Mouse (Mus musculus) NIH3T3 (cell line): Measurements from ENCODE around the gene Jph2.
"Not testable (repeated sequence)": the region's sequence is repeated elsewhere in the genome, so short reads cannot be mapped to it uniquely, and the experiment has no call there.

Source experiments
- DNase-seq: peaks from one replicate; pipeline ENCODE4 v3.0.0-alpha.2; 2012; ENCODE audit warnings: low read depth

Jph2 gene

DNA sequence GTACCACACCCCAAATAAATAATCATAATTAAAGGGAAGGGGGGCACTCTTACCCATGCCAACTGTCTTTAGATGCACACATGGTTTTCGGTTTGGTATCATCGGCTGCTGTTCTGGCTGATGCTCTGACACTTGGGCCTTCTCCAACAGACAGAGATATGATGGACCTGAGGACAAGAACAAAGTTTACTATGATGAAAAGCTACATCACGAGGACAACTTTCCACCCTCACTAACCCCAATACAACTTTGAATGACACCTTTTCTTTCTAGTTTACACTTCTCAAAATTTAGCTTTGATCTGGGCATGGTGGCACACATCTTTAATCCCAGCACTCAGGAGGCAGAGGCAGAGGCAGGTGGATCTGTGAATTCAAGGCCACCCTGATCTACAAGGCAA is 13.6 kb upstream of the Jph2 start:
- not testable (repeated sequence) for DNase-seq

DNA sequence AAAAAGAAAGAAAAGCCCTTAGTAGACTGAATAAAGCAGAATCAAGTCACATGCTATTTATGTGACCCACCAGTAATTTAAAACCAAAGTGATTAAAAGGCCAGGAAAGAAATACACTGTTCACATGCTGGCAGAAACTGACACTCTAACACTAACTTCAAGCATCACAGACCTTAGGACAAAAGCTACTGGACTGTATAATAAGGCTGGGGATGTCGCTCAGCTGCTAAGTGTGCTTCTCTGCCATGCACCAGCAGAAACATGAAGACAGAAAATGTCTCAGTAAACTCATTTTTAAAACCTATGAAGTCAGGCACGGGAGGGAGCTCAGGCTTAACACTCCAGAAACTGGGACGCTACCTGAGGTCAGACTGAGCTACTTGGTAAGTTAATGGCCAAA is 12.4 kb upstream of the Jph2 start:
- DNase-seq = no peak

DNA sequence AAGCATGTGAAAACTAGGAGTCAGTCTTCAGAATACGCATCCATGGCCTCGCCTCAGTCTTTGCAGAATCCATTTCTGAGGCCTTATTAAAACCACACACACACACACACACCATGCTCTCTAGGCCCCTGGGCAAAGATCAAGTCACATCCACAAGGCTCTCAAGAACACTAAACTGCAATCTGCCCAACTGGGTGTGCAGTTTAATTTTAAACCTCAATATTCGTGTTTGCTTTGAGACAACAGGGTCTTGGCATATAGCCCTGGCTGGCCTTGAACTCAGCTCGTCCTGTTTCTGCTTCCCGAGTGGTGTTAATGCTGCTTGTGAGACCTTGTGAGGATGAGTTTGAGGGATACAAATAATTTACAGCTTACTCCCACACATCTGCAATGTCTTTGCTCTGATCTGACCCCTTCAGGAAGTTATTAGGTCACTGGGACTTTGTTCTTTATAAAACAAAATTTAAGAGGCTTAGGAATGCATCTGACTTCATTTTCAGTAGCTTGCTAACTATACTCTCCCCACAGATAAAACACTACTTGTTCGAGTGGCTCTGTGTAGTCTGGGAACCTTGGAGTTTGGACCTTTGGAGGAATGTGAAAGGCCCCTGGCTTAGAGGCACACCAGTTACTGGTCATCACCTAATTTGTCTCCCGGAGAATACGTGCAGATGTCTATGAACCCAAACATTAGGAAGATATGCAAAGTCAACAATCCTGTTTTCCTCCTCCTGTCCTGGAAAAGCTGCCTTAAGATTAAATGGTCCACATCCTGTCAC is 6.4 kb upstream of the Jph2 start:
- DNase-seq = no peak

DNA sequence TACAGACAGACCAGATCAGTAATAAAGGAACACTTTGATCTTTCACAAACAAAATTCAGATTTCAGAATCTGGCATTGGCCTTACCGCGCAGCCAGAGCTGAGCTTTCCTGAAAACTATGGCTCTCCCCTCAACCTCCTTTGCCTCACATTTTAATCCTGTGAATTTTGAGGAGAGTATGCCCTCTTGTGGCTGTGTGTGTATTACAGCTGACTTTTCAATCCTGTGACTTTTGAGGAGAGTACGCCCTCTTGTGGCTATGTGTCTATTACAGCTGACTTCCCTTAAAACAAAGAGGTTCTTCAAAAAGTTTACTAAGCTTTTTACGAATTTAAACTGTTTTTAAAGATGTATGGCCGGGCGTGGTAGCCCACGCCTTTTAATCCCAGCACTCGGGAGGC is 3.4 kb upstream of the Jph2 start:
- peak; percentile 94 for DNase-seq

DNA sequence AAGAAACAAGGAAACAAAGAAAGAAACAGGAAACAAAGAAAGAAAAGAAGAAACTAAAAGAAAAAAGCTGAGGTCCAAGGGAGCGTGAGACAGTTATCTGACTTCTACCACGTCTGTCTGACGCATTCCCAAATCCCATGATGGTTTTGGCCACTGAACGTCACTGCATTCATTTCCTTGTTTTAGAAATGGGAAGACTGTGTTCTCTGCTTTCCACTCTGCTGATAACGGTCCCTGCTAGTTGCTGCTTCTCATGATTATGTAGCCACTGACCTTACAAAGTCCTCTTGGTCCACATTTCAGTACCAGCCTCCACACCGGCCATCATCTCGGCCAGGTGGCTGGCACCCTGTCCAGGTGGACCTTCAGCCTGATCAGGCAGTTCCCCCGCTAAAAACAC is 1.4 kb upstream of the Jph2 start:
- DNase-seq = no peak

DNA sequence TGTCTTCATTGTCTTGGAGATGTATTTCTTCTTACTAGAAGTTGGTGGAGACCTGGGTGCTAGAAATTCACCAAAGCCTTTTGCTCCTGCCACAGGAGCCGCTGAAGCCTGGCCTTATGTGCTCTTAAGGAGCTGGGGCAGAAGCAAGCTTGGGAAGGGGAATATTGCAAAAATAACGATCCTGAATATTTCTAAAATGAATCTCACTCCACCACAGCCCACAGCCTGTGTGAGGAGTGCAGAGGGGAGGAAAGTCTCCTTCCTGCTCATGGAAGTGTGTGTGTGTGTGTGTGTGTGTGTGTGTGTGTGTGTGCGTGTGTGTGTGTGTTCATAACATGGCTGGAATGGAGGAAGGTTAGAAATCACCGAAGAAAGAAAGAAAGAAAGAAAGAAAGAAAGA is 977 bp upstream of the Jph2 start:
- DNase-seq = peak; percentile 52

DNA sequence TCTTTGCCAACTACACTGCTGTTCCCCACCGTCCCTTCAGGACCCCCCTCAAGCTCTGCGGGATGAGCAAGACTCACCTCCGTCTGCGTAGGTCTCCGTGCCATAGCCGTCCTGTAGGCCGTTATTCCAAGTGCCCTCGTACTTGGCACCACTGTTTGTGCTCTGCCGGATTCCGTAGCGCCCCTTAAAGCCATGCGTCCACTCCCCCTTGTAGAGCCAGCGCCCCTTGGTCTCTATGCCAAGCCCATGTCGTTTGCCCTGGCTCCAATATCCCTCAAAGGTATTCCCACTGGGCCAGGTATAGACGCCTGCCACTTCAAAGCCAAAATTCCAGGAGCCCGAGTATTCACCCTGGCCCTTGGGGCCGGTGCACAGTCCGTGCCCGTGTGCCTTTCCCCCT is 722 bp downstream of the Jph2 start:
- no peak for DNase-seq

DNA sequence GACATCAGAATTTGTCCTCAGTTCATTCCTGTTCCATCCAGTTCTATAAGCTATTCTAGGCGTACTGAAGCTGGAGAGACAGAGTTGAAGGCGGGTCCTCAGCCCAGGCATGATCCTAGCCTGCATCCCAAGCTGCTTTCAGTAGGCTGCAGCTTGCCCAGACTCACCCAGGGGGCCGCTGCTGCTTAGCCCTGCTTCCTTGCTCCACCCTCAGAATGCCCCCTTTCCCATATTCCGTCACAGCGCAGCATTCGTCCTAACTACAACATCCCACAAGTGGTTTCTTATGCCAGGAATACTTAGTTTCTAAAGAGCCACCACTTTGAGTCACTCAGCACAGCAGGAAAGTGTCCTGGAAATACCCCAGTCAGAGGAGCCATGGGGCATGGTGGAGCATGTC is 2.8 kb downstream of the Jph2 start:
- DNase-seq = no peak

DNA sequence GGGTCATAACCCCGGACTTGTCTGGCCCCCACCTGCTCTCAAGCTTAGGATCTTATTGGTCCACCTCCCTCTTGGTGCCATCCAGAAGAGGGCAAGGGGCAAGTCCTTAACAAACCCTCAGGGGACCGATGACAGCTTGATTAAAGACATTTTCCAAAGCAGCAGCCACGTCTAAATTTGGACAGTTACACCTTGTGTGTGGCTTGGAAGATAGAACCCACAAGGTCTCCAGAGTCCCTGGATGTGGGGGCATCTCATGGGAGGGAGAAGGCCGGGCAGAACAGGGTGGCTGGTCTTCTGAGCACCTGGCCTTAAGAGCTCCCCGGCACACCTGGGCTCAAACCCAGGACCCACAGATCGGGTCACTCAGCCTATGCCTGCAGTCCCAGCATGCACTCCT is 3.8 kb downstream of the Jph2 start:
- no peak for DNase-seq

DNA sequence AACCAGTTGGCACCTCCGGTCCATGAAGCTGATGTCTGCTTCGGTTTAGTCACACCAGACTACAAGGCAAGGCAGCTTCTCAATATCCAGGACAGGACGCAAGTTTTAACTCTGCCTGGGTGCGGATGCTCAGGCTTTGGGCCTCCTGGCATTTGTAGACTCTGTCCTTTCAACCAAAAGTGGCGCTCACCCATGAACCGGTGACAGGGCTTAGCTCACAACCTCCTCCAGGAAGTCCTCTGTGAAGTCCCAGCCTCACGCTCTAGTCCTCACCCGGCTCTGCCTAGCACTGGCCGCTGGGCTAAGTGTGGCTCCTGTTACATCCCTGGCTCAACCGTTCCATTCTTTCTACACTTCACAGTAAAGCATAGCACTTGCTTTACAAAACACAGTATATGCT is 4.6 kb downstream of the Jph2 start:
- DNase-seq = no peak

DNA sequence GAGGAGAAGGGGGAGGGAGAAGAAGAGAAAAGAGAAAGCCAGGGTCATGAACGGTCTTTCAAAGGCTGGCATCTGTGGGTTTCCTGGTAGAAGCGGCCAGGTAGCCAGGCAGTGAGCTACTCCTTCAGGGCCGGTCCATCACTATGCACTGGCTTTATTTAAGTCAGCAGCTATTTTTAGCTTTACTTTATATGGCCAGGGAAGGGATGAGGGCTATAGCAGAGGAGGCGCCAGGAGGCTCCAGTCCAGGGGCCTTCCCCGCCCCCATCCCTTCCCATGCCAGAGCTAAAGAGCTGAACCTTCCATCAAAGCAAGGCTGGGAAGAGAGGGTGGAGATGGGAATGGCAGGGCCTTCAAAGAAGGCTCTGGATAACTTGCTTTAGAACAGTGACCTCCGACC is 5.4 kb downstream of the Jph2 start:
- peak; percentile 66 for DNase-seq

DNA sequence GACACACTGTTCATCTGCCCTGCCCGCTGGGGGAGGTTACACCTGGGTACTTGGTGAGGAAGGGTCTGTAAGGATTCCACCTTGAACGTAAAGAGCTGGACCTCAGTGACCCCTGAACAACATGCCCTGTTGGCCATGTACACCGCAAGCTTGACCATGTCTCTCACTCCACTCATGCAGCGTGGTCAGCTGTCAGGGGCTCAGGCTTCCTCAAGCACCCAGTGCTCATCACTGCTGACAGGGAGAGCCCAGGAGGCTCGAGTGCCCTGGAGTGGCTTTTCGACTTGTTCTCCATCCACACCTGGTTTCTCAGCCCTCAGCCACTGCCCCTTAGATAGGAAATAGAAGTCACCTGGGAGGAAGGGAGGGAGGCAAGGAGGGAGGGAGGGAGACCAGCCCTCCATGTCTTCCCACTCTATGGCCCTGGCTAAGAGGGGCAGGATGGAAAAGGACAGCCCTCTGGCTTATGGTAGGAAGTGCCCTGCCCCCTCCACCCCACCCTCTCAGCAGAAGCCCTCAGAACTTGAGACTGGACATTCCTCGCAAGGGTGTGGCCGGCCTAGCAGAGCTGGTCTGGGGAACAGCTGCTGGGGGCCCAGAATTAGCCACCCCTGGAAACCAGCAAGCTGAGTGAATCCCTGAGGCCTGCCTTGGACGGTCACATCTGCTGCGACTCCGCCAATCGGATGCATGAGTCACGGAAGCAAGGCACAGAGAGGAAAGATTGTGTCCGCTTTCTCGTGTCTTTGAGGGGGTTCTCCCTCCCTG is 11.2 kb downstream of the Jph2 start:
- DNase-seq = peak; percentile 51

DNA sequence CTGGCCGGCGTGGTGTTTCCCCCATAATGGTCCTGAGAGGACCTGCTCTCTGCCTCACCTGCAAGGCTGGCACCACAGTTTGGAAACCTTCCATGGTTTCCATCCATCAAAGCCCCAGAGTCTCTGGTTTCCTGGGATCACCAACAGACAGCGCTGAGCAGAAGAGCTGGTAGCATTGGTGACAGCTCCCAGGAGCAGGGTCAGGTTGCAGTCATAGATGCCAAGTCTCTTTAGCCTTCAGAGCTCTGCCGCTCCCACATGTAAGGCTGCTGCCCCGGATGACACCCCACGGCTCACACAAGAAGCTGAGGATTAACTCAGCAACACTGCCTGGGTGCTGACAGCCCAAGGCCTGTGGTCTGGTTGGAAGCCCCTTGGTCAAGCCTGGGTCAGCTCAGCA is 12.7 kb downstream of the Jph2 start:
- DNase-seq = no peak

DNA sequence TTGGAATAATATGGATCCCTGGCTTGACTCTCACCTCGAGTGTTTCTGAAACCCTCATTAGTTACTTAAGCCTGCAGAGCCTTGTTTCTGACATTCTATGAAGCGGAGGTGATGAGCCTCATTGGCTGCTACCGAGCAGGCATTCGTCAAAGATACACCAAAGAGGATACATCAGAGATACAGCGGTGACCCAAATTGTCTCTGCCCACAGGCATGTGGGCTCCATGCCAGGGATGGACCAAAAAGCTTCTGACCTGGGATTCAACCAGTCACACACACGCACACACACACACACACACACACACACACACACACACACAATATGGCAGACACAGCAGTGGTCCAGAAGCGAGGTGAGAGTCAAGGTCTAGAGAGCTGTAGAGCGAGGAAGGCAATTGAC is 16.5 kb downstream of the Jph2 start:
- DNase-seq = no peak

DNA sequence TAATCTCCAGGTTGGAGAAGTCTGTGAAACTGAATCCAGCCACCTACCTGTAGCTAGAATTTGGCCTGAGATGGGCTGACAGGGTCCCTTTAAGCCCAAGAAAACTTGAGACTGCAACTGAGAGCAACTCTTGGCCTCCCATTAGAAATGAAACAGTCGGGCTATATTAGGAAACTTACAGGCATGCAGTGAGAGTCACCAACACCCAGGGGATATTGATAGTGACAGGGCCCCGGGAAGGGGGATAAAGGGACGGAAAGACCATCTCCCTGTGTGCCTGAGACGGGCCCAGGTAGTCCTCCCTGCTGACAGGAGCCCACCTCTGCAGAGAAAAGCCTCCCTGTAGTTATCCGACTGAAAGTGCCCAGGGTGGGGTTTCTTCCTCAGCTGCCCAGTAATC is 18.4 kb downstream of the Jph2 start:
- no peak for DNase-seq

DNA sequence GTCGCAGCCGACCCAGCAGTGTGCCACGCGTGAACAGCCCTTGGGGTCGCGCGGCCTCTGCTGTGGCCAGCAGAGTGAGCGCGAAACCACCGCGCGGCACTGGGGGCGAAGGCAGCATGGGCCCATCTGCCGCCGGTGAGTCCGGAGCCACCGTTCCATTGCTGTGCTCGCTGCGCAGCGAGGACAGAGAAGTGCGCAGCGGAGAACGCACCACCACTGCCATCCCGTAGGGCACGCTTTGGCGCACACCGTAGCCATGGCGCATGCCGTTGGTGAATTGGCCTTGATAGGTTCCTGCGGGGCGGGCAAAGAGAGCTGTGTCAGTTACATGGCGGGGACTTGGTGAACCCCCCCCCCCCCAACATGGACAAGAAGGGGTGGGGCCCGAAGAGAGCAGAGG is 21.7 kb downstream of the Jph2 start:
- no peak for DNase-seq

DNA sequence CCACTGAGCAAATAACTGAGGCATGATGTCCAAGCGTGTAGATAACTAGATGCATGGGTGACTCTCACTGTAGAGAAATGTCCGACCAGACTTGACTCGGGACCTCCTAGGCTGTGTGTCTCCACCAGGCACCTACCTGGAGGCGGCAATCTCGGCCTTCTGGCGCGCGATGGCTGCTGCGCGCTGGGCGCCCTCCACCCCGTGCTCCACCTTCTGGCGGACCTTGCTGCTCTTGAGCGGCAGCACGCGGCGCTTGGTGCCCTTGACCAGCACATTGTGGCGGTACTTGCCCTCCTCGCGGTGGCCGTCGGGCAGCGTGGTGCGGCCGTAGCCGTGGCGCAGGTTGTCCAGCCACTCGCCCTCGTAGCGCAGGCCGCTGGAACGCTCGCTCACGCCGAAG is 22.3 kb downstream of the Jph2 start:
- DNase-seq = no peak

DNA sequence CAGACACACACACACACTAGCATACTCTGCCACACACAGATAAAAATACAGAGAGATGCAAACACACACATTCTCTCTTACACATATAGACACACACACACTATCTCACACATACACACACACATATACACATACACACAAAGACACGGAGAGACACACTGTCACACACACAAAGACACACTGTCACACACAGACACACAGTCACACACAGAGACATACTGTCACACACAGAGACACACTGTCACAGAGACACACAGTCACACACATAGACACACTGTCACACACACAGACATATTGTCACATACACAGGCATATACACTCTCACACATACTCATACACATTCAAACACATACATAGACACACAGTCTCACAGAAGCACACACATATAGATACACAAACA is 25.2 kb downstream of the Jph2 start:
- no peak for DNase-seq

DNA sequence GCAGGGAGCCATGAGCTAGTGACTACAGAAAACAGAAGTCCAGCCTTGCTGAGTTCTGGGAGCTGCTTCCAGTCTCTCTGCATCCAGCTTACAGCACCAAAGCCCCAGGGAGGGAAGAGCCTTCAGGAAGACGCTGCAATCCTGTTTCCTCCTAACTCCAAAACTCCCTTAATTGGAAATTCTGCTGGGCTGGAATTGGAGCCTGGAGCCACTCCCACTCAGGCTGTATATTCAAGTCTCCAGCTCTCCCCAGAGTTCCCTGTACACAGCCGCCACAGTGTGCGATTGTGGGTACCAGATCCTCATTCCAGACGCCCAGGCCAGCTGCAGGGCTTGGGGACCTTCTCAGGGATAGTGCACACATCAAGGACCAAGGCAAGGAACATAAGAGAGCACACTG is 27.6 kb downstream of the Jph2 start:
- no peak for DNase-seq

DNA sequence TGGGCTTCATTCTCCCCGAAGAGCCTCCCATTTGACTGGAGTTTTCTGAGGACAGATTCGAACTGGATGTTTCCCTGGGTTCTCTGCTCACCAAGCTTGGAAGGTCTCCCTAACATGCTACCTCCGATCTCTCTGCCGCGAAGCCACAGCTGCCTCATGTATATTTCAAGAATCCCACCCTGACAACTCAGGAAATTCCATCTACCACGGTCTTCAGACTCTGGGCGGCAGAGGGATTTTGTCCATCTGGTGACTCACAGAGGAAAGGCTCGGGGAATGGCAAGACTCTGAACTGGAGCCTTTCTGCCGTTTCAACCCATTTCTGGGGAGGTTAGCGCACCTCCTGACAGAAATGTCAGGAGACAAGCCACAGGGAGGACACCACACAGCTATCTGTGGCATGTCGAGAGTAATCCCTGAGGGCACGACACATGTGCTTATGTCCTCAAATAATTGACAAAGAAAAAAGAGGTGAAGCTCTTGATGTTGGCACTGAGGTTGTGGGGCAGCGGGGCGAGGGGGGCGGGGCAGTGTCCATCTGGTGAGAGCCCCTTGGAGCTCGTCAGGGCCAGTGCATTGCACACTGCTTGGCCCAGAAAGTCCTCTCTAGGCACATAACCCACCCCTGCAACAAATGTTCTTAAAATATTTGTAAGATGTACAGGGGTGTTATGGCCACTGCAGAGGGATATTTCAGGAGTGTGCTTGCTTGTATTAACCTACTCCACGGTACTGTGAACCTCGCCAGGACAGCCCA is 32.8 kb downstream of the Jph2 start:
- DNase-seq = peak; percentile 37

DNA sequence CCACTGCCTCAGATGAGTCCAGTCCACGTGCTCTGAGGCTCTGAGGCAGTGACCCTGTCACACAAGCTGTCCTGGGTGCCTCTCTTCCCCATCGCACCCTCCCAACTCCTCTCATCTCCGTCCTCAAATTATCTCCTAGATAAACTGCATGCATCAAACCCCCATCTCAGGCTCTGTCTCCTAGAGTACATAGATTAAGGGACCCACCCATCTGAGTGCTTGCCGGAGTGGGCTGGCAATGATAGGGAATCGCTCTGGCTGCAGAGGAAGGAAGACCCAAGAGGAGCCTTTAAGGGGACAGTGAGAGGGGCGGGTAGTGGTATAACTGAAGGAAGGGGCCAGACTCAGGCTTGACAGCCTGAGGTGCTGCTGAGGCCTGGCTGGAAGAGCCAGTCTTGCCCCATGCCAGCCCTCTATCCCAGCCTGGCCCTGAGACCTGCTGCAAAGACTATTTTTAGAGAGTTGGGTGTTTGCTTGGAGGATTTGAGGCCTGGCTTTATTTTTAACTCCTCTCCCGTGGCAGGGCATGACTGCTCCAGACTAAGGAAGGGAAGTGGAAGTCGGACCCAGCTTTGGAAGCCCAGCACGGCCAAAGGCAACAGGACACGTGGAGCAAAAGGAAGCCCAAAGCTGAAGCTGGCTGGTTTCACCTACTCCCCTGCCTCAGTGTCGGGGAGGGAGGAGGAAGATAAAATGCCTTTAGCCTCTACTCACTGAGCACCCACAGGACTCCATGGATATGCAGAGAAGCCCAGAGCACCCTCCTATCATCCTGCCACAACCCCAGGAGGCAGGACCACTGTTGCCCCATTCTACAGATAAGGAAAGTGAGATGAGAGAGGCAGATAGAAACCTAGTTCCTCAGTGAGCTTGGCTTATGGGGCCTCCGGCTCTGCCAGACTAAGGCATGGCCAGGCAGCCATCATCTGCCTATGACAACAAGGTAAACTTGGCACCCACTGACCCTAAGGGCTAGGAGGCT is 34.6 kb downstream of the Jph2 start:
- no peak for DNase-seq
